ENCODE assay signal across 28 mouse cellular contexts in the genomic region with DNA sequence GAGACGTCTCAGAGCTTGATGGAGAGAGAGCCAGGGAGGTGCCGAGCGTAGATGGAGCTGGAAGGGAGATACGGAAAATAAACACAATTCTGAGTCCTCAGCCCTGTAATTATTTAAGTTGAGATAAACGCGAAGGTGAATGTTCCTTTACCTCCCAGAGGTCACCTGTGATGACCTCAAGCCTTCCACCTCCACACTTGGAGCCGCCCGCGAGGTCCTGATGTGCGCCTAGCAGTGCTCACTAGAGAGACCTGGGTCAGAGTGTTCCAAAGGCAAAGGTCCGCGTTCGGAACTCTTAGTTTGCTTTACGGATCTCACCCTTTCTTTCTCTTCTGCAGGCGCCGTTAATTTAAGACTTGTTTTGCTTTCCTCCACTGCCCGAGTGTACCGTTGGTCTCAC.
"Had no signal": no experiment of that assay in that cellular context is flagged by ENCODE, and none has a peak within 500 bp of the region (broad histone marks: within the 10 kb centered on the region; RNA-seq: fewer than 3 reads in every experiment).

No protein-coding gene starts in this region.

- H3K36me3 ChIP-seq: embryonic facial prominence, embryonic 10.5 days; embryonic facial prominence, embryonic 12.5 days; embryonic facial prominence, embryonic 13.5 days; embryonic facial prominence, embryonic 15.5 days; forebrain, embryonic 10.5 days; forebrain, embryonic 12.5 days; forebrain, embryonic 15.5 days had no signal

- H3K4me3 ChIP-seq: embryonic facial prominence, embryonic 10.5 days; embryonic facial prominence, embryonic 12.5 days; embryonic facial prominence, embryonic 13.5 days; embryonic facial prominence, embryonic 15.5 days; erythroblast, embryonic 14.5 days; forebrain, embryonic 10.5 days; forebrain, embryonic 12.5 days; forebrain, embryonic 13.5 days; forebrain, embryonic 15.5 days; gastrocnemius, adult 2 months had no signal

- H3K9ac ChIP-seq: embryonic facial prominence, embryonic 12.5 days; embryonic facial prominence, embryonic 13.5 days; embryonic facial prominence, embryonic 15.5 days; forebrain, embryonic 12.5 days; forebrain, embryonic 13.5 days; forebrain, embryonic 15.5 days; forebrain, postnatal 0 days had no signal

- H3K4me1 ChIP-seq: embryonic facial prominence, embryonic 12.5 days; embryonic facial prominence, embryonic 13.5 days; embryonic facial prominence, embryonic 15.5 days; forebrain, embryonic 12.5 days; forebrain, embryonic 15.5 days had no signal

- ATAC-seq: forebrain, embryonic 13.5 days; forebrain, embryonic 14.5 days; forebrain, embryonic 15.5 days; forebrain, embryonic 16.5 days; forebrain, postnatal 0 days had no signal

- DNase-seq: cerebellum, adult 2 months; cerebellum, adult 8-10 months; cerebellum, adult 9-10 months; cerebellum, adult 9-11 months; cerebellum, postnatal 10 days; cerebellum, postnatal 14 days; cerebellum, postnatal 25 days; cerebellum, postnatal 36 days; embryo, embryonic 11 days; forebrain, postnatal 0 days; gastrocnemius, adult 2 months; gastrocnemius, postnatal 10 days; gastrocnemius, postnatal 14 days; gastrocnemius, postnatal 25 days; gastrocnemius, postnatal 36 days; heart, adult 11 months; heart, adult 18-20 months had no signal

- H3K27me3 ChIP-seq: embryonic facial prominence, embryonic 12.5 days; embryonic facial prominence, embryonic 13.5 days; embryonic facial prominence, embryonic 15.5 days; forebrain, embryonic 12.5 days; forebrain, embryonic 13.5 days; forebrain, embryonic 15.5 days had no signal

- H3K9me3 ChIP-seq: embryonic facial prominence, embryonic 10.5 days; embryonic facial prominence, embryonic 12.5 days; embryonic facial prominence, embryonic 13.5 days; embryonic facial prominence, embryonic 15.5 days; forebrain, embryonic 10.5 days; forebrain, embryonic 12.5 days; forebrain, embryonic 13.5 days; forebrain, embryonic 15.5 days had no signal

- H3K27ac ChIP-seq: embryonic facial prominence, embryonic 10.5 days; embryonic facial prominence, embryonic 12.5 days; embryonic facial prominence, embryonic 13.5 days; embryonic facial prominence, embryonic 15.5 days; forebrain, embryonic 10.5 days; forebrain, embryonic 12.5 days; forebrain, embryonic 13.5 days; forebrain, embryonic 15.5 days; gastrocnemius, adult 2 months had no signal

- H3K4me2 ChIP-seq: embryonic facial prominence, embryonic 12.5 days; embryonic facial prominence, embryonic 13.5 days; embryonic facial prominence, embryonic 15.5 days; forebrain, embryonic 12.5 days; forebrain, embryonic 13.5 days; forebrain, embryonic 15.5 days had no signal
